Mouse (Mus musculus): ENCODE results near the gene Rtkn2. TPM values are rescaled to one million over a fixed set of nuclear protein-coding genes. Genes with fewer than 3 reads are reported as not detected.

Rtkn2 gene
- polyA plus RNA-seq, 1 experiment from 2014 or later = 5.1 TPM

DNA sequence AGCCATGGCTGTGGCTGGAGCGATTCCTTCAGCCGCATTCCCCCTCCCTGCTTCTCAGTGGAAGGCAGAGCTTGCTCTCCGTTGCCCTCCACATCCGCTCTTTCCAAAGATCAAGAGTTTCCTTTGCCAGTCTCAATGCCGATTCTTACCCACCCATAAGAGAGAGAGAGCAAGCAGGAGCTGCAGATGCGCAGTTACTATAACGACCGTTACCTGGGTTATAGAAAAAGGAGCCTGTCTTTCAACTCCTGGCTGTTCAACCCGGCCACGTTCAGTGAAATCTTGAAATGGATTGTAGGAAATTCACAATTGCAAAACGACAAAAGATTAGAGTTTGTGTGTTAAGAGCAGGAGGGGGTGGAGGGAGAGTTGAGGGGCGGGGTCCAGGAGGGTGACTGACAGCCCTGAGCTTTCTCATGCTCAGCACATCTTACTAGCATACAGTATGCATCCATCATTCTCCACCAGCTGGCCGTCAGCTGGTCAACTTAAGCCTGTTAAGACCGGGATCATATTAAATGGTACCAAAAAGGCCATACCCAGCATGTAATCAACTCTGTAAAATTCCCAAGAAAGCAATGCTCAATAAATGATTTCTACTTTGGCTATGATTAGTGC is 72.1 kb downstream of the Rtkn2 start:
- WGBS = 91% methylated on average over 14 of the region's 14 CpGs
- Histone ChIP-seq H3K27me3 (no peaks in the 10 kb centered on the region), H3K9me3 (no peaks in the 10 kb centered on the region), H3K4me3 (no peak overlapping the region), H3K4me1 (replicated peaks) (no peaks in the 10 kb centered on the region), H3K4me2 (no peak overlapping the region), H3K36me3 (no peaks in the 10 kb centered on the region), H3K9ac (no peak overlapping the region), H3K27ac (no peak overlapping the region)
- ATAC-seq (ENCODE audit: low FRiP score) = no peak

GRCm38 (mm10) chr10:68052307-68052706 is 72.9 kb downstream of the Rtkn2 start:
- no peak for ATAC-seq (ENCODE audit: low FRiP score)
- 89% methylated on average over 8 of the region's 8 CpGs for whole genome bisulfite sequencing

GRCm38 (mm10) chr10:68054131-68054530 is 74.8 kb downstream of the Rtkn2 start:
- Histone ChIP-seq H3K4me3 (no peak overlapping the region), H3K4me2 (no peak overlapping the region), H3K36me3 (no peaks in the 10 kb centered on the region), H3K27me3 (no peaks in the 10 kb centered on the region), H3K27ac (no peak overlapping the region), H3K9ac (no peak overlapping the region), H3K4me1 (replicated peaks) (no peaks in the 10 kb centered on the region), H3K9me3 (no peaks in the 10 kb centered on the region)
- 85% methylated on average over 5 of the region's 5 CpGs for WGBS
- no peak for ATAC-seq (ENCODE audit: low FRiP score)

More at GRCm38 (mm10) chr10:68052307-68052706, 72.9 kb downstream of the Rtkn2 start:
- Histone ChIP-seq H3K4me2 (no peak overlapping the region), H3K36me3 (no peaks in the 10 kb centered on the region), H3K4me1 (replicated peaks) (no peaks in the 10 kb centered on the region), H3K27me3 (no peaks in the 10 kb centered on the region), H3K9me3 (no peaks in the 10 kb centered on the region), H3K27ac (no peak overlapping the region), H3K9ac (no peak overlapping the region), H3K4me3 (no peak overlapping the region)

GRCm38 (mm10) chr10:68054706-68055105 is 75.3 kb downstream of the Rtkn2 start:
- Histone ChIP-seq H3K4me1 (replicated peaks) (no peaks in the 10 kb centered on the region), H3K27ac (no peak overlapping the region), H3K27me3 (no peaks in the 10 kb centered on the region), H3K9me3 (no peaks in the 10 kb centered on the region), H3K9ac (no peak overlapping the region), H3K4me3 (no peak overlapping the region), H3K4me2 (no peak overlapping the region), H3K36me3 (no peaks in the 10 kb centered on the region)
- 92% methylated on average over 6 of the region's 6 CpGs for WGBS
- ATAC-seq (ENCODE audit: low FRiP score) = no peak

DNA sequence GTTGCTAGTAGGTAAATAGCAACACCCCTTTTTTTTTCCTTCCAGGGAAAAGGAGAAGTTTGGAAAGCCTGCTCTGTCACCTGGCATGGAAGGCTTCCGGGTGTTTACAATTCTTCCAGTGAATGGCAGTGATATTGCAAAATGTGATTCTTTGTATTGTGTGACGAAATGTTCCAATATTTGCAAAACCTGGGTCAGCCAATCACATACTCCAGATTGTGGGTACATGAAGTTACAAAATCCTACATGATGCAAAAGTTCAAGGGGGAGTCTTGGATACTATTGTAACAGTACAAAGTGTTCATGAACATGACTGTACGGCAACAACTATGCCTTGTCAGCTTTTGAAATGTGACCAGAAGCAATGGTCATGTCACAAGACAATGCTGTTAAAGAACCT is 78.5 kb downstream of the Rtkn2 start:
- Histone ChIP-seq H3K4me1 (replicated peaks) (peaks cover 8% of the 10 kb centered on the region), H3K27me3 (no peaks in the 10 kb centered on the region)
- WGBS = 94% methylated on average over 3 of the region's 3 CpGs

DNA sequence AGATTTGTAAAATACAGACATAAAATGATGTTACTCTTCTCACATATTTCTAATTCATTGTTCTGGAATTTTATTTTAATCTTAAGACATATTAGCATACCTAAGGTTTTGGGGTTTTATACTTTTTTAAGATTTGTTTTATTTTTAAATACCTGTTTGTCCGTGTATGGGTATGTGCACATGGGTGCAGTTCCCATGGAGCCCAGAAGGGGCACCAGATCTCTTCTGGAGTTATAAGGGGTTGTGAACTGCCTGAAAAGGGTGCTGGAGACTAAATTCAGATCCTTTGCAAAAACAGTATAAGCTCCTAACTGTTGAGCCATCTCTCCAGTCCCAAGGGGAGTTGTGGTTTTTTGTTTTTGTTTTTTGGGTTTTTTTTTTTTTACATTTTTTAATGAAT is 79.0 kb downstream of the Rtkn2 start:
- H3K4me2 ChIP-seq = no peak overlapping the region
- no peaks in the 10 kb centered on the region for H3K9me3 ChIP-seq
- ATAC-seq (ENCODE audit: low FRiP score) = no peak
- no peak overlapping the region for H3K4me3 ChIP-seq
- H3K36me3 ChIP-seq = no peaks in the 10 kb centered on the region
- WGBS = 100% methylated on average over 1 of the region's 1 CpGs
- peaks cover 8% of the 10 kb centered on the region for H3K4me1 ChIP-seq (replicated peaks)
- no peaks in the 10 kb centered on the region for H3K27me3 ChIP-seq
- no peak overlapping the region for H3K27ac ChIP-seq
- no peak overlapping the region for H3K9ac ChIP-seq

More for the DNA sequence above, 78.5 kb downstream of the Rtkn2 start:
- Histone ChIP-seq H3K9me3 (no peaks in the 10 kb centered on the region), H3K4me2 (no peak overlapping the region), H3K9ac (no peak overlapping the region), H3K4me3 (no peak overlapping the region), H3K27ac (no peak overlapping the region), H3K36me3 (no peaks in the 10 kb centered on the region)
- no peak for ATAC-seq (ENCODE audit: low FRiP score)

- H3K4me3 ChIP-seq = no peak overlapping the region
- H3K36me3 ChIP-seq = no peaks in the 10 kb centered on the region
- H3K27ac ChIP-seq = peak overlapping the region; percentile 68
- 60% methylated on average over 16 of the region's 16 CpGs for WGBS
- H3K9me3 ChIP-seq = no peaks in the 10 kb centered on the region
- no peak overlapping the region for H3K4me2 ChIP-seq
- no peak overlapping the region for H3K9ac ChIP-seq
- ATAC-seq (ENCODE audit: low FRiP score) = no peak
- peaks cover 23% of the 10 kb centered on the region for H3K4me1 ChIP-seq (replicated peaks)
- 0 out of 2 replicates have a peak, but pooled peaks cover under 1% of the 10 kb centered on the region for H3K27me3 ChIP-seq
Observed at GRCm38 (mm10) chr10:68060590-68061248, 81.3 kb downstream of the Rtkn2 start.

DNA sequence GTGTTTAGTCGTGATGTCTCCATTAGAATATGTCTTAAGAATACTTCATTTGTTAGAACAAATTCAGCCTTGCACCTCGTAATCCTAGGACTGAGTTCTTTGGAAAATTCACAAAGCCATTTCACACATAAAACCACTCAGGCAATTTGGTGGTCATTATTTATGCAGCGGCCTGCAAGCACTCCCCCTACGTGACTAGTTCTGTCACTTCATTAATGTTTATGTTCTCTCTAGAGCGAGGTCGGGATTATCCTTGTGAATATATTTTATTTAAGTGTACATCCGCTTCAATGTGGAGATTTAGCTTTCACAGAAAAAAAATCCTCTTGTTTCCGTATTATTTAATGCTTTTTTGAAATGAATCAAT is 81.9 kb downstream of the Rtkn2 start:
- H3K9me3 ChIP-seq = no peaks in the 10 kb centered on the region
- H3K4me2 ChIP-seq = no peak overlapping the region
- ATAC-seq (ENCODE audit: low FRiP score) = no peak
- no peaks in the 10 kb centered on the region for H3K36me3 ChIP-seq
- WGBS = 42% methylated on average over 8 of the region's 8 CpGs
- peaks cover 23% of the 10 kb centered on the region for H3K4me1 ChIP-seq (replicated peaks)
- 0 out of 2 replicates have a peak, but pooled peaks cover 3% of the 10 kb centered on the region for H3K27me3 ChIP-seq
- H3K27ac ChIP-seq = peak overlapping the region; percentile 68
- no peak overlapping the region for H3K9ac ChIP-seq
- no peak overlapping the region for H3K4me3 ChIP-seq

GRCm38 (mm10) chr10:68063806-68064545 is 84.6 kb downstream of the Rtkn2 start:
- Histone ChIP-seq H3K4me1 (replicated peaks) (peaks cover 23% of the 10 kb centered on the region), H3K36me3 (no peaks in the 10 kb centered on the region), H3K27ac (peak overlapping the region; percentile 74), H3K9me3 (no peaks in the 10 kb centered on the region), H3K27me3 (0 out of 2 replicates have a peak, but pooled peaks cover 8% of the 10 kb centered on the region), H3K9ac (0 out of 2 replicates have a peak overlapping the region, but pooled peaks have one; percentile 13), H3K4me2 (peak overlapping the region; percentile 21; the same call in 1 of the 2 replicates), H3K4me3 (no peak overlapping the region)
- no peak for ATAC-seq (ENCODE audit: low FRiP score)
- 18% methylated on average over 8 of the region's 8 CpGs for WGBS

- Histone ChIP-seq H3K36me3 (no peaks in the 10 kb centered on the region), H3K27me3 (0 out of 2 replicates have a peak, but pooled peaks cover 8% of the 10 kb centered on the region), H3K4me1 (replicated peaks) (peaks cover 23% of the 10 kb centered on the region), H3K9ac (no peak overlapping the region), H3K27ac (peak overlapping the region; percentile 55; the same call in 1 of the 2 replicates), H3K9me3 (no peaks in the 10 kb centered on the region), H3K4me3 (no peak overlapping the region), H3K4me2 (peak overlapping the region; percentile 21; the same call in 1 of the 2 replicates)
- no peak for ATAC-seq (ENCODE audit: low FRiP score)
- WGBS = 20% methylated on average over 10 of the region's 10 CpGs
Observed at GRCm38 (mm10) chr10:68064571-68064970, 85.2 kb downstream of the Rtkn2 start.

DNA sequence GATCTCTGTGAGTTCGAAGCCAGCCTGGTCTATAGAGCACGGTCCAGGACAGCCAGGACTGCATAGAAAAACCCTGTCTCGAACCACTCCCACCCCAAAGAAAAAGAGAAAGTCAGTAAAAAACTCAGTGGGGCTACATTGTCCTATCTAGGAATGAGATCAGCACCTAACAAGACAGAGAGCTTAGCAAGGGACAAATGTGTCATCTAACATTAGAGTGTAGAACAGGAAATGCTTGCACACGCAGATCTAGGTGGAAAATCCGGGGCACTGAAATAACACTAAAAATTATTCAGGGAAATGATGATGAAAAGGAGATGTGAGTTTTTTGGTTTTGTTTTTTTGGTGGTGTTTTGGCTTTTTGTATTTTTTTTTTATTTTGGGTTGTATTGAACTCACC is 86.8 kb downstream of the Rtkn2 start:
- H3K27ac ChIP-seq = no peak overlapping the region
- H3K4me3 ChIP-seq = no peak overlapping the region
- no peaks in the 10 kb centered on the region for H3K9me3 ChIP-seq
- H3K4me1 ChIP-seq (replicated peaks) = peaks cover 17% of the 10 kb centered on the region
- 95% methylated on average over 5 of the region's 5 CpGs for WGBS
- 0 out of 2 replicates have a peak, but pooled peaks cover 8% of the 10 kb centered on the region for H3K27me3 ChIP-seq
- no peak for ATAC-seq (ENCODE audit: low FRiP score)
- H3K9ac ChIP-seq = no peak overlapping the region
- H3K4me2 ChIP-seq = no peak overlapping the region
- no peaks in the 10 kb centered on the region for H3K36me3 ChIP-seq

DNA sequence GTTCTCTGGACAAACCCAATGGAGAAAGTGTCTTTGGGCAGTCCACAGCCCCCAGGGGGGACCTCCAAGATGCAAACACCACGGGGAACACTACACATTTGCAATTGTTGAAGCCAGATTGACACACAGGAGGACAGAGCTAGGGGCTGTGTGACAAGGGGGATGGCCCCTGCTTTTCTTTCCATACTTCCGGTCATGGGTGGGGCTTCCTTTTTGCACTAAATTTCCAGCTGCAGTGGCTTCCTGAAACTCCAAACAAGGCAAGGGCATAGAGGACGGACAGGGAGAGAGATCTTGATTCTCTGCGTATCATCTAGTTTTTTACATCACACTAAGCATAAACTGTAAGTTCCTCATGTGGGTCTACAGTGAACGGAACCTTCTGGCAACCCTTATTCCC is 88.6 kb downstream of the Rtkn2 start:
- H3K4me2 ChIP-seq = no peak overlapping the region
- H3K9ac ChIP-seq = no peak overlapping the region
- H3K4me1 ChIP-seq (replicated peaks) = peaks cover 15% of the 10 kb centered on the region
- 78% methylated on average over 5 of the region's 5 CpGs for WGBS
- H3K27me3 ChIP-seq = 0 out of 2 replicates have a peak, but pooled peaks cover 8% of the 10 kb centered on the region
- no peaks in the 10 kb centered on the region for H3K9me3 ChIP-seq
- H3K36me3 ChIP-seq = no peaks in the 10 kb centered on the region
- H3K4me3 ChIP-seq = no peak overlapping the region
- ATAC-seq (ENCODE audit: low FRiP score) = no peak
- H3K27ac ChIP-seq = no peak overlapping the region
